In genomic region chr2:105089581-105090508, GRCm38 (mm10) we compare ENCODE assay signal across 9 mouse cellular contexts. TPM values are rescaled to one million over a fixed set of nuclear protein-coding genes. Genes with fewer than 3 reads are reported as not detected.
DNase-seq lines count a peak whose midpoint lies in the region; ATAC-seq and TF ChIP-seq lines count a peak whose summit lies in the region.
"Had no signal": no experiment of that assay in that cellular context is flagged by ENCODE, and none has a peak within 500 bp of the region (broad histone marks: within the 10 kb centered on the region; RNA-seq: fewer than 3 reads in every experiment).

No protein-coding gene starts in this region.

- TF ChIP-seq CTCF in kidney, postnatal 0 days (IDR thresholded peaks at IDR 0.05; ENCODE audit: low read depth), result no peak

- no peak for ATAC-seq in kidney, postnatal 0 days (replicated peaks; ENCODE audit: low FRiP score, low read depth)
- ATAC-seq in midbrain, embryonic 16.5 days, result peak; percentile 79

- no peaks in the 10 kb centered on the region for H3K27me3 ChIP-seq in kidney, postnatal 0 days (ENCODE audit: insufficient read depth, low read length)
- no peaks in the 10 kb centered on the region; the same call in 1 of the 2 replicates for H3K27me3 ChIP-seq in midbrain, embryonic 16.5 days (ENCODE audit: control insufficient read depth, insufficient read depth, low read depth, low read length)

- peaks cover 3% of the 10 kb centered on the region for H3K4me1 ChIP-seq in kidney, postnatal 0 days (replicated peaks; ENCODE audit: insufficient read depth, low read length)
- peaks cover 11% of the 10 kb centered on the region for H3K4me1 ChIP-seq in midbrain, embryonic 16.5 days (ENCODE audit: control insufficient read depth, insufficient read depth, low read length)

- H3K27ac ChIP-seq in kidney, postnatal 0 days, result peak overlapping the region; percentile 20; the same call in 1 of the 2 replicates
- H3K27ac ChIP-seq in midbrain, embryonic 16.5 days (ENCODE audit: low read length), result peak overlapping the region; percentile 53; the same call in 1 of the 2 replicates

- no peak overlapping the region for H3K4me3 ChIP-seq in kidney, postnatal 0 days (replicated peaks; ENCODE audit: low read depth, low read length)
- H3K4me3 ChIP-seq in midbrain, embryonic 16.5 days (ENCODE audit: low read depth, low read length), result no peak overlapping the region

- H3K9me3 ChIP-seq in kidney, postnatal 0 days (replicated peaks; ENCODE audit: low read length), result no peaks in the 10 kb centered on the region
- H3K9me3 ChIP-seq in midbrain, embryonic 16.5 days (replicated peaks; ENCODE audit: control insufficient read depth, low read length, poor library complexity, severe bottlenecking), result no peaks in the 10 kb centered on the region

- no peaks in the 10 kb centered on the region for H3K36me3 ChIP-seq in kidney, postnatal 0 days (ENCODE audit: insufficient read depth, low read length)
- no peaks in the 10 kb centered on the region for H3K36me3 ChIP-seq in midbrain, embryonic 16.5 days (ENCODE audit: control insufficient read depth, insufficient read depth, low read length)

- no peak overlapping the region for H3K4me2 ChIP-seq in kidney, postnatal 0 days (ENCODE audit: low read length)
- no peak overlapping the region for H3K4me2 ChIP-seq in midbrain, embryonic 16.5 days (ENCODE audit: low read length)

- WGBS in kidney, postnatal 0 days, result 16% methylated on average over 7 of the region's 7 CpGs
- 28% methylated on average over 7 of the region's 7 CpGs for WGBS in midbrain, embryonic 16.5 days

- DNase-seq in kidney, postnatal 0 days (ENCODE audit: low spot score), result peak; percentile 85
- DNase-seq in kidney, adult 11 months, result no peak
- peak; percentile 50 for DNase-seq in Muller cell, postnatal 12 days (ENCODE audit: inconsistent ontology term)
- DNase-seq in brain, embryonic 18.5 days (ENCODE audit: low read depth, low spot score), result peak; percentile 63
- DNase-seq in thymus, adult 18-20 months, result no peak
- DNase-seq in B cell, adult 2 months, result no peak

- H3K9ac ChIP-seq in kidney, postnatal 0 days (ENCODE audit: low read depth, low read length), result no peak overlapping the region
- no peak overlapping the region for H3K9ac ChIP-seq in midbrain, embryonic 16.5 days (ENCODE audit: low read depth, low read length)

RNA-seq across cellular contexts. Expression of gene Gm11060, which starts 2.0 kb away (rescaled TPM):
- polyA plus RNA-seq in kidney, postnatal 0 days (2015; fragmentation: Nextera tagmentation; extraction: Ambion mirVana), result not detected in 2 replicates
- not detected in 2 replicates for polyA plus RNA-seq in midbrain, embryonic 16.5 days (2015; fragmentation: Nextera tagmentation; extraction: Ambion mirVana)
- polyA plus RNA-seq: heart, embryonic 14.5 days; liver, adult 2 months had no signal

RNA-seq across cellular contexts. Expression of gene Wt1, which starts 36.5 kb away (rescaled TPM):
- polyA plus RNA-seq in kidney, postnatal 0 days (2015; fragmentation: Nextera tagmentation; extraction: Ambion mirVana), result 93.6 and 95.7 TPM in 2 replicates
- polyA plus RNA-seq in midbrain, embryonic 16.5 days (2015; fragmentation: Nextera tagmentation; extraction: Ambion mirVana), result 0.13 and 0.22 TPM in 2 replicates

Comparison
In these comparisons a context has a peak if more than half of its experiments do, and no peak if none do; other contexts are left out.
1. DNase-seq: peak in kidney, postnatal 0 days (single experiment), Muller cell, postnatal 12 days (single experiment) and brain, embryonic 18.5 days (single experiment); none in kidney, adult 11 months (single experiment), thymus, adult 18-20 months (0 of 2) and B cell, adult 2 months (0 of 2).
2. RNA of gene Wt1, which starts 36.5 kb away (polyA plus RNA-seq): 93.6 to 95.7 TPM in kidney, postnatal 0 days; 0.13 to 0.22 TPM in midbrain, embryonic 16.5 days; every median in the first group is over 10 times any median in the second.